Mouse (Mus musculus) heart, adult 8-10 months (tissue): Measurements from ENCODE around the gene Ubiad1. TPM values are rescaled to one million over a fixed set of nuclear protein-coding genes. Genes with fewer than 3 reads are reported as not detected.

Experiments
- DNase-seq: peaks from one replicate; pipeline ENCODE4 v3.0.0; 2022; ENCODE audit warnings: low spot score
- total RNA-seq, 4 experiments: library from RNA; stranded (reverse); gene quantifications; 2 replicates each; pipeline ENCODE4 v1.2.4; 2022

Gene Ubiad1
- total RNA-seq, 4 experiments from 2014 or later, result 14.7 to 19.5 (median 16.1) TPM

DNA sequence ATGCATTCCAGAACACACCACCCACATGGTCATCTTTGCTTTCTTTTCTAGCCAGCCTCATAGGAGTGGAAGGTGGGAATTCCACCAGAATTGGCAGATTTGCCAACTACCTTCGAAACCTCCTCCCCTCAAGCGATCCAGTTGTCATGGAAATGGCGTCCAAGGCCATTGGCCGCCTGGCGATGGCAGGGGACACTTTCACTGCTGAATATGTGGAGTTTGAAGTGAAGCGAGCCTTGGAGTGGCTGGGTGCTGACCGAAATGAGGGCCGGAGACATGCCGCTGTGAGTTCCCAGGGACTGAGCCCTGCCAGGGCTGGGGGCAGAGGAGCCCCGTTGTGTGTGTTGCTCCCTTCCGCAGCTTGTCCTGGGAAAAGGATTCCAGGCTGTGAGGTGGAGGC lies 9.1 kb upstream of the Ubiad1 start:
- DNase-seq, result no peak

DNA sequence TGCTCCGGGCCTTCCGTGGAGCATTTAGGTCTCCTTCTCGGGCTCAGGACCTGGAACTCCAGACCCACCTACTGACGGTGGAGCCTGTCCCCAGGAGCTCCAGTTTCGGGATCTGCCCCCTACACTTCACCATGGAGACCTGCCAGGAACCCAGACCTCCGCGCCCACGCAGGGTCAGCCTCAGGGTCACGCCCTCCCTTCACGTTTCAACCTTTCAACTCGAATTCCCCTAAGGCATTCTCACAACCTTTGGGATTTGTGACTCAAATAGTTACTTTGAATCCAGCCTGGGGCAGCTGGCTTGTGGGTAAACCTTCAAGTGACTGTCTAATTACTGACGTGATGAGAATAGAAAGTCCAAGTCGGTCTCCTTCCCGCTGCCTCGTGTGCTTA lies 4.3 kb upstream of the Ubiad1 start:
- no peak for DNase-seq

DNA sequence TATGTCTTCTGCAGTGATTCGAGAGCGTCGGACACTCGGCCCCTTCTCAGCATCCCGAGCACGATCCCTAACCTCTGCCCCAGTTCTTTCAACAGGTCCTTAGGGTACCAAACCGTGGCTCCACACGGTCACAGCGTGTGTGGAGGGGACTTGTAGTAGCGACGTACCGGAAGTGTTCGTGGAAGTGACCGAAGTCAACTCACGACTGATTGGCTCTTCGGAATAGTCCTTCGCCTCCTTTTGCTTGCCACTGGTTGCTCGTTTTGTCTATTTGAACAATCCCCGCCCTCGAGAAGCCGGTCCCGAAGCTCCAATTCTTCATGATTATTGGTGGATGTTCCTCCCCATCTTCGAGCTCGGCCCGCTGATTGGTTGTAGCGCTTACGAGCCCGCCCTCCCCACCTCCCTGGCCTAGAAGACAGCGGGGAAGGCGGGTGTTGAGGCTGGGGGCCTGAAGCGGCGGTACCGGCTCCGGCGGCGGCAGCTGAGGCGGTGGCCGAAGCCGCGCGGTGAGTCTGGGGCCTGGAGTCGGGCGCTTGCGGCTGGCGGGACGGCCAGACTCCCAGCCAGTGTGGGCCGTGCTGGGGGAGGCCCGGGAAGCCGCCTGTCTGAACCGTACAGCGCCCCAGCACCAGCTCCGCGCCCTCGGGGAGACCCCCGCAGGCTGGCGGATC lies 3.7 kb upstream of the Ubiad1 start, which contains the start of gene Mtor:
Mtor (plus strand) TSS at position 433 of the 674 bp plus-strand sequence.
- peak; percentile 98 for DNase-seq

DNA sequence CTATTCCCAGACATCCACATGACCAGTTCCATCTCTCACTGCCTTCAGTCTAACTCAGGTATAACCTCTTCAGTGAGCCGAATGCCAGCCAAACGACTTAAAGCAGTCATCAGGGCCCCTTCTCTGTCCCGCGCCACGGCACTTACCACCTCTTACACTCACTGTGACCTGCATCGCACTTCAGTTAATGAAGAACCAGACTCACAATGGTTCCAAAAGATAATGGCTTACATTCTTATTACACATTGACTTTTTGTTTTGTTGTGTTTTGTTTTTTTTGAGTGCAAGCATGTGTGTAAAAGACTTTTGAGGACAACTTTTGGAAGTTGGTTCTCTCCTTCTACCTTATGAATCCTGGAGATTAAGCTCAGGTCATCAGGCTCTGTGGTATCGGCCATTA lies 2.0 kb downstream of the Ubiad1 start:
- no peak for DNase-seq

DNA sequence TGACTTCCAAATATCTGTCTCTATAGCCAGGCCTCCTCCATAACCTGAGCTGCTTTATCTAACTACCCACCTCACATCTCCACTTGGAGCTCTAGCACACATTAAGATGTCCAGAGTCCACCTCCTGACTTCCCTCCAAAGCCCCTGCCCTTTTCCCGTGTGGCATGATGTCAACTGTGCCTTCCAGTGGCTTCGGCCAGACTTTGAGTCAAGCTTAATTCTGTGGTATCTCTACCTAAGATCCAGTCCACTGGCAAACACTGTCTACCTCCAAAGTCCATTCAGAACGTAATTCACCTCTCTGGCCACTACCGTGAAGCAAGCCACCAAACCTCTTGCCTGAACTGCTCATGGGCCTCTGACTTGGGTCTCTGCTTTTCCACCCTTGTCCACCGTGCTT lies 2.6 kb downstream of the Ubiad1 start:
- no peak for DNase-seq

DNA sequence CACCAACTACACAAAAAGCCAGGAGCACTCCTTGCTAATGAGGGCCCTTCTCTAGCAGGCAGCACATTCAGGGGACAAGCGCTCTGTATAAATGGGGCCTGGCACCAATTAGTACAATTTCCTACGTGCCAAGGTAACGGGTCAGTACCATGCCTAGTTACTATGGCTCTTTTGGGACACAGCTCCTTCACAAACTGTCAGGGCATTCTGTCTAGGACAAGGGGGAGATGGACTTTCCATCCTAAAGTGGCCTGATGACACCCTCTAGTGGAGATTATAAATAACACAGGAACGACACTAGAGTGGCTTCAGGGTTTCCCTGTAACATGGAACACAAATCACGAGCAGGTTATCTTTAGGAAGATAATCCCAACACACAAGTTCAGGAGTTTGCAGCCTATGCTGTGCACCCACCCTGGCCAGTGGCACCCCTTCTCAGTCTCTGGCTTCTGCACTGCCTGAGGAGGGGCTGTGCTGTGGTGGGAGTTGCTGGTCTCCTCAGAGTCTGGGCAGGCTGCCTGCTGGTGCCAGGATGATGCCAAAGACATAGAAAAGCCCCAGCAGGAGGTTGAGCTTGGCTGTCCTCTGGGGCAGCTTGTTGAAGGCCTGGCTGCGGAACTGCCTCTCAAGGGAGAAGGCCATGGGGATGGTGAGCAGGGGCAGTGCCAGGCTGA lies 8.8 kb downstream of the Ubiad1 start:
- DNase-seq, result no peak

DNA sequence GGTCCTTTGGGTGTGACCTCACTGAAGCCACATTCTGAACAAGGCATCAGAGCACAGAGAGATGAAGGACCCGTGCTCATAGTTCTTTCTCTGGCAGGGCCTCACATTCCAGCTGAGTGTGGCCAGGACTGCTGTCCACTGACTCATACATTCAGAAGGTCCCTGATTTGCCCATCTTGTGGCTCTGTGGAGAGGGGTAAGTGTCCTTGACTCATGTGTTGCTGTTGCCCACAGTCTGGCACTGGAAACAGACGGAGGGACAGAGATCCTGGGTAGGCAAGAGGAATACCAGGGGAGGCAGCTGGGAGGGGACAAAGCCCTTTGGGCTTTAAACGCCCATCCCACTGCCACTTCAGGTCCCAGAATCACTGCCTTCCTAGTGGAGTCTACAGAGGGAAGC lies 9.5 kb downstream of the Ubiad1 start:
- no peak for DNase-seq

DNA sequence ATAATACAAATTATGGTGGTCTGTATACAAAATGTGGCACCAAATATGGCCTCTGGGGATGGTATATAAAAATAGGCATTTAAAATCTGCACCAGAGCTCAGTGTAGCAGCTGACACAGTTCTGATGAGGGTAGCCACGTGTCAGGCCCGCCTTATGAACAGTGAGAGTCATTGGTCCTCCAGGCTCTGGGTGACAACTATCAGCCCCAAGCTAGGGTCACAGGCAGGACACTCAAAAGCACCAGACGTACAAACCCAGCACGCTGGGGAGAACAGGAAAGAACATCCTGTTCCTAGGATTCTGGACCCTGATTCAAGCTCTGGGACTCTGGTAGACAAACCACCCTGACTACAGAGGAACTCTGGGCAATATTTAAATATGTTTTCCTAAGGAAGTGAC lies 10.0 kb downstream of the Ubiad1 start:
- DNase-seq, result peak; percentile 49

DNA sequence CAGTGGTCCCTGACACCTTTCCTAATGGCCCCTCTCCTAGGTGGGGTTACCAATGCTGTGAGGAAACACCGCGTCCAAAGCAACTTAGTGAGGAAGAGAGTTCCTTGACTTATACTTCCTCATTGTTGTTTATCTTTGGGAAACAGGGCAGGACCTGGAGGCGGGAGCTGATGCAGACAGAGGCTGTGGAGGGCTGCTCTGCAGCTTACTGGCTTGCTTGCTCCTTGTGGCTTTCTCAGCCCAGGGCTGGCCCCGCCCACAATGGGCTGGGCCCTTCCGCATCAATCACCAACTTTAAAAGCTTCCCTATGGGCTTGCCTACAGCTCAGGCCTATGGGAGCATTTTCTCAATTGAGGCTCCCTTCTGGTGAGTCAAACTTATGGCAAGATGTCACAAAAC lies 10.8 kb downstream of the Ubiad1 start:
- DNase-seq, result no peak

DNA sequence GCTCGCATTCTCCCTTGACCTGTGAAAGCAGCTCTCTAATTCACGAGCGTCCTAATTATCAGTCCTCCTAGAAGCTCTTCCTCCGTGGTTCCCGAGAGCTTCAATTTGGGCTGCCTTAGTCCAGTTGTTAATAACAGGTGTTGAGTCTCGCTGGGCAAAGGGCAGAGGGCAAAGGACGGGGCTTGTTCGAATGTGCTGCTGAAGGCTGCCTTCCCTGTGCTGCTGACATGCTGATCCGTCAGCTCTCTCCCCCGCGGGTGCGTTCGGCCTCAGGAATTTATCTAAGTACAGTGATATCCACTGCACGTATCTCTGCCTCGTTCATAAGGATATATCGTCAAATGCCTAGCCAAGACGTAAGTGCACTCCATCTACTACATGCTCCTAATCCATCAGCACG lies 11.2 kb downstream of the Ubiad1 start:
- no peak for DNase-seq

DNA sequence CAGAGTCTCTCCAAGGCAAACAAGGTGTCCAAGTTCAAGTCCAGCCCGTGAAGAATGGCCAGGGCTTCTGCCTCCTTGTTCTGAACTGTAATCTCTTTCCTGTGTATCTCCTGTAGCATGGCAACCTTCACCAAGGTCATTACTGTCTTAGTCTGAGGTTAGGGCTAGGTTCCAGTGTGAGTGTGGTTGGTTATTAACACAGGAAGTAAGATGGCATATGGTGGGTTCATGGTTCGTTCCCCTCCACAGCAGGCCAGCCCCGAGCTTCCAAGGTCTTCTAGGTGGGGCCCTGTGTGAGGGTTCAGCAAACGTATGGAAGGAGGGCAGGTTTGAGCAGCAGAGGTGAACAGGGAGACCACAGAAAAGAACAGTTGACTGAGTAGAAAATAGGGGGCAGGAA lies 12.1 kb downstream of the Ubiad1 start:
- DNase-seq, result no peak

DNA sequence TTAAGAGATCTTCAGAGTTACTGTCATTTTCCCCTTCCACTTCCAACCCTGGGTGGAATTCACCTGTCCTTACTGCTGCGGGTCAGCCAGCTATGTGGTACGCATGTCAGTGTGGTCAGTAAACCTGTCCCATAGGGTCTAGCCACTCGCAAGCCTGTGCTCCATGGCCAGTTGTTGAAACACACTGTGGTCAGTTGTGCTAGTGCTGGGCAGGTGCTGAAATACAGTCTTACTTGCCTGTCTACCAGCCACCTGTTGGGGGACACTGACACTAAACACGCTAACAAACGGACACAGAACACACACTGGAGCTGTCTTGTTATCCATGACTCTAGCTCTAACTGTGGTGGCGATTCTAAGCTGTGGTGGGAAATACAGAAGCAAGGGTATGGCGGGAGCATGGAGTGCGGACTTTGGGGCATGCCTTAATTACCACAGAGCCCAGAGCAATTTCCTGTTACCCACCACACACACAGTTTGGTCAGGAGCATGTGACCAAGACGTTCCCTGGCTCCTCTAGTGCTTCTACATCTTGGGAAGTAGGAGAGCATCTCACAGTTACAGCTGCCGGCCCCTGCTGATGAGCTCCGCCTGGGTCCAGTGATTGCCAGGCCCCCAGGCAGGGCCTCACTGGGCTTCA lies 13.6 kb downstream of the Ubiad1 start:
- no peak for DNase-seq

DNA sequence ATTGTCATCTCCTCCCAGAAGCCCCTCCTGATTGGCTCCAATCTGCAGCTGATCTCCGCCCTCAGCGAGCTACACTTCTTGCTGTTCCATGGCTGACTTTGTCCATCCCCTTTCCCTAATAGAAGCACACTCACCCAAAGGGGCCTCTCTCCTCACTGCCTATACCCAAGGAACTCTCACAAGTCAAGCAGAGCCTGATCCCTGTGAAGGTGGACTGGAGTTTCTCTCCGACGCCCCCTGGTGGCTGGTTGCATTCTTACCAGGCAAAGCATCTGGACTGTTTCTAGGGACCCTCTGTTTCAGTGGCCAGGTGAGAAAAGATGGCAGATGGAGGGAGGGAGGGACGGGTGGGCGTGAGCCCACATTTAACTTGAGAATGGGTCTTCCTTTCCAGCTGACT lies 14.9 kb downstream of the Ubiad1 start:
- DNase-seq, result peak; percentile 40

DNA sequence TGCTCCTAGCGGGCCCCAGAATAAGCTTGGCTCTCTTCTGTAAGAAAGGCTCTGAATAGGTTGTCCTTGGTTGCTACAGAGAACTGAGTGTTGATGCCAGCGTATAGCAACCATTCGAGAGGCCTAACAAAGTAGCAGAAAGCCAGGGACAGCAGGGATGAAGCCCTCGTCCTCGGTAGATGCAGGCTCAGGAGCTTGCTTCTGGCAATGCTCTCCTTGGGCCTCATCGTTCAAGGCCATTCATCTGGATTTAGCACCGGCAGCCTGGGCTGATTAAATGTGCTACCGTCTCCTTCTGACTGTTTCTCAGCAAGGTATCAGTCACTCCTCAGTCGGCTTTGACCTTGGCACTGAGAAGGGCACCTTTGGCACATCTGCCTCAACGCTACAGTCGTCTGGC lies 15.4 kb downstream of the Ubiad1 start:
- DNase-seq, result no peak

DNA sequence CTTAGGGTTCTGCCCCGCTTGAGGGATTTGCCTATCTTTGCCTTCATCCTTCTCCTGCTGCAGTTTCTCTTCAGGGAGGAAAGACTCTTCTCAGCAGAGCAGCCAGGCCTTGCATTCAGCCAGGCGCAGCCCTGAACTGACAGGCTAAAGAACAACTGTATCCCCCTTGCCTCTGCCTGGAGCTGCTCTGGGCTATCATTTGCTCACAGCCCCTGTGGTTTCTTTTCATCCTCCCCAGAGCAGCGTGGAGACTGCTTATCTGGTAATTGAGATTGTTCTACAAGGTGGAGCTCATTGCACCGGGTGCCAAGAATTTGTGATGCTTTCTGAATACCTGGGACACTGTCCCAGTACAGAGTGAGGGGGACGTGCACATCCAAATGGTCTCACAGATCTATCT lies 16.0 kb downstream of the Ubiad1 start:
- no peak for DNase-seq

DNA sequence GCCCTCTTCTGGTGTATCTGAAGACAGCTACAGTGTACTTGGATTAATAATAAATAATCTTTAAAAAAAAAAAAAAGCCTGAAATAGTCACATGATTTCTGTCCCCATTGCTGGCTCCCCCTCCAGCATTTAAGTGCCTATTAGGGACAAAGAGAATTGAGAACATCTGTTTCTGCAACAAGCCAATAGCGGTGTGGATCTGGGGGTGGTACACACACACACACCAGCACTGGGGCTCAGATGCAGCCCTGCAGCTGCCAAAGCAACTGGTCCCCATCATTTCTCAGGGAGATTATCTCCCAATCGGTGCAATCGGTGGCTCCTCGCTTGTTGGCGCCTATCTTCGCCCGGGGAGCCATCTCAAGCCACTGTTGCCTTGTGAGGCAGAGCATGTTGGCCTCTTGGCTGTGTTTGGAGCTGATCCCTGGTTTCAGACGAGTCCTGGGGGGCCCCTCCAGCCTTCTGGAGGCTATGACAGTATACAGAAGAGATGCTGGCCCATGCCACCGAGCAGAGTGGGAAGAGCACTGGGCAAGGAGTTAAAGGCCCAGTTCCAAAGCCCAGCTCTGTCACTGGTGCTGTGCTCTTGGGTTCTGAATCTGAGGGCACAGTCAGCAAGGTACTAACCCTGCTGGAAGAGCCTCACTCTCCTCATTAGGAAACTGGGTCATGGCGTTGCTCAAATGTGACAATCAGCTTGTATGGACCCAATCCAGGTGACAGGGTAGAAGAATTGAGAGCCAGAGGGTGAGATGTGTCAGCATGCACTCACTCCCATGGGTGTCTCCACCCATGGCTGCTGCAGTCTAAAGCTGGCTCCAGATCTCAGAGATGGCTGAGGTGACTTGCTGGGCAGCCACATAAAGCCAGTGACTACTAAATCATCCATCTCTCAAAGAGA lies 17.4 kb downstream of the Ubiad1 start:
- no peak for DNase-seq

DNA sequence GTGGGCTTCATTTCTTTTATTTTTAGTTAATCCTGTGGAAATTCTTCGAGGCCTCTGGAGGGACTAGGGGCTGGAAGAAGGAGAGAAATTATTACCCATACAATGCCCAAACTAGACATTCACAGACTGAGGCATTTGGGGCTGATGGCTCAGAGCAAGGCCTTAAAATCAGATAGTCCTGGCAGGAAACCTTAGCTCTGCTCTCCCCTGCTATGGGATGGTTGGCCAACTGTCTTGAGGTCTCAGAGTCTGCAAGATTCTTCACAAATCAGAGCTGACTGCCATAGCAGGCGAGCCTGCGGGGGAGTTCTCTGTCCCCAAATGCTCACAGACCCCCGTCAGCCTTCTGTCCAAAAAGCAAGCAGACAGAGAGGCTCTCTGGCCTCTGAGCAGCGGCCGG lies 27.0 kb downstream of the Ubiad1 start:
- DNase-seq, result no peak

DNA sequence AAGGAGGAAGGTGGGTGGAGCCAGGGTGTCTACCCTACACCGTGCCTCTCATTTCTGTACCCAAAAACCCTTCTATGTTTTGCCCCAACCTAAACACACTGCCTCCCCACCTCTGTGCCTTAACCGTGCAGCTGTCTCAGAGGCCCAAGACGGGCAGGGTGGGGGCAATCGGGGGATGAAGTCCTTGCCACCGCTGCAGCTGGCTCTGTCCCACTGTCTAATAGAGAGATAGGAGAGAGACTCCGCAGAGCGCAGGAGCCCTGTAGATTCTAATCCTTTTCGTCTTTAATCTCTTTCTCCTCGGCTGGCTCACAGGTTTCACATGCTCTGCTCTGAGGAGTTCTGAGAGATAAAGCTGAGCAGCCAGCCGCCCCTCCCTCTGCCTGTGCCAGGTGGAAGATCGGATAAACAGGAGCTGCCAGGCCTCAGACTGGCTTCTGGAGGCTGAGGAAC lies 27.5 kb downstream of the Ubiad1 start:
- DNase-seq, result no peak

DNA sequence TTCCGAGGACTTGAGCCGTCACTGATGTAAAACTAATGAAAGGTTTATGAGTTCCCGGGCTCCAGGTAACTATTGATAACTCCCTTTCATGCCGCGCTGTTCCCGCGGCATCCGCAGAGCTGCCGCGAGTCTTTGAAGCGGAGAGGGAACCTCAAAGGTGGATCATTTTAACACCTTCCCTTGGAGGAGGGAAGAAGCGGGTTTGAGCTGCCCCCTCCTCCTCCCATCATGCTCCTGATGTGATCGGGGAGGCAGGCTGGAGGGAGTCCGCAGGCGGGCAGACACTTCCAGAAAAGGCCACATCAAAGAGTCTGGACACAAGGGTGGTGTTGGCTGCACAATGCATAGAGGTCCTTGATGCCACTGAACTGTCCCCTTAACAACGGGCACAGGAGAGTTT lies 29.0 kb downstream of the Ubiad1 start:
- DNase-seq, result no peak

DNA sequence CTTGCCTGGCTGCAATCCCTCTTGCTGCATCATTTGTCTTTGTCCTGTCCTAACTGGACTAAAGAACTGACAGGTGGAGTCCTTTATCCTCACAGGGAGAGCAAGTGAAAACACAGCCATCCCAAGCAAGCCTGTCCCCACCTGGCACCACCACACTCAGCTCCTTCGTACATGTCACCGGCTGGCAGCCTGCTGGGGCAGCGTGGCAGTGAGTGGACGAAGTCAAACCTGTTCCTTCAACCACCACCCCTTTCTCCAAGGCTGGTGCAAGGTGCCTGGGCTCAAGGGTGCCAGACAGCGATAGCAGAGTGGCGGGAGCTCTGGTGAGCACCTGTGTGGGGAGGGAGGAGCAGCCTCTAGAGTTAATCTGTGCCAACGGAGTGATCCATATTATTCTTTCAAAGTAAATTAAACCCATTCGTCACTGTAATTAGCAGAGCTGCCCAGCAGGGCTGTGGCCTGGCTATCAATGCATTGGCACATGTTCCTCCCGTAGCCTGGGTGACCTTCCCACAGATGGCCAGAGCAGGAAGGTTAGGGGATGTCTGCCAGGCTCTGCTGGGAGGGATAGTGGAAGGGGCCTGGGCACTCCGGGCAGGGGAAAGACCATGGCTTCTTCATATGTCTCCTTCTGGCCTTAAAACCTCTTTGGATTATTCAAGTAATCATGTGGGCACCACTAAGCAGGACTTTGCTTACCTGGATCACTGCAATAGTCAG lies 36.2 kb downstream of the Ubiad1 start:
- DNase-seq, result no peak

DNA sequence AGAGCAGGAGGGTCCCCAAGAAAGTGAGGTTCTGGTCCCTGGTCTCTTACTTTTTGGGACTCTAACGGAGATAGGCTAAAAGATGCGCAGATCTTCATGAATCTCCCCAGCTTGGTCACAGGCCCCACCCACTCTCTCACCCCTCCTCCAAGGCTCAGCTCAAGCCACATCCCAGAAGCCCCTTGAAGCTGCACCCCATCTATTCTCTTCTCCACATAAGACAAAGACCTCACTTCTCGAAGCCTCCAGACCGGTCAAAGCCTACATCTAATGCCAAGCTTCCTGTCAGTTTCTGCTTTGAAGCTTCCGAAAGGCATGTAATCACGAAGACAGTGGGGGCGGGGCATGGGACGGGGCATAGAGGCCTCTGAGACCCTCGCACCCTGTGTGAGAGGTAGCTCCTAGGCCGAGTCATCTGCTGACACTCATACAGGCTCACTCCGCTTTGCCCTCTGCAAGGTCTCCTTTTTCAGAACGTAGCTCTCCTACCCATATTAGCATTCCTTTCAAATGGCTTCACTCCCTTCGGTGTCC lies 39.2 kb downstream of the Ubiad1 start:
- no peak for DNase-seq
